Mouse (Mus musculus): ENCODE results near the gene Lce1g.

- TF ChIP-seq POLR2A (IDR thresholded peaks at IDR 0.05; ENCODE audit: insufficient read depth, low read depth, low read length): no peak
- TF ChIP-seq CTCF (IDR thresholded peaks at IDR 0.05): no peak
- no peak for TF ChIP-seq EP300 (IDR thresholded peaks at IDR 0.05; ENCODE audit: insufficient read depth, low read depth, low read length)
Observed at GRCm38 (mm10) chr3:92715122-92715521, 37.0 kb downstream of the Lce1g start.
